Mouse (Mus musculus) brain, embryonic 14.5 days (tissue): Measurements from ENCODE around the gene Ppp2r1a.

Source experiments
- CTCF ChIP-seq: fragments of 200-500 bp; IDR thresholded peaks from 2 replicates; pipeline ENCODE4 v1.5.1; 2012; ENCODE audit warnings: inconsistent platforms, mild to moderate bottlenecking, moderate library complexity, borderline replicate concordance; ENCODE audit not compliant: insufficient read depth, insufficient read length; ENCODE audit errors: extremely low read depth
- POLR2A ChIP-seq: fragments of 200-500 bp; IDR thresholded peaks from 2 replicates; pipeline ENCODE4 v1.6.1; 2012; ENCODE audit warnings: mild to moderate bottlenecking, inconsistent platforms, borderline replicate concordance; ENCODE audit not compliant: poor library complexity, insufficient read depth, insufficient read length, severe bottlenecking; ENCODE audit errors: extremely low read depth

GRCm38 (mm10) chr17:20944226-20944625 lies 885 bp upstream of the Ppp2r1a start:
- TF ChIP-seq CTCF (no peak), POLR2A (no peak)
